Mouse (Mus musculus): ENCODE data around the gene Nedd9. TPM values are rescaled to one million over a fixed set of nuclear protein-coding genes. Genes with fewer than 3 reads are reported as not detected.

Nedd9 gene
- total and polyA plus RNA-seq, 3 experiments, result 41.3 to 48.7 (median 42.5) TPM

- TF ChIP-seq EP300 (IDR thresholded peaks at IDR 0.05; ENCODE audit: low read length) (peak; percentile 83), ETS1 (conservative IDR thresholded peaks at IDR 0.05; ENCODE audit: low read depth, low read length) (0 out of 2 replicates have a peak, but pooled peaks have one; percentile 43), CHD2 (IDR thresholded peaks at IDR 0.05; ENCODE audit: low read length) (no peak; the same call in 1 of the 2 replicates), PAX5 (IDR thresholded peaks at IDR 0.05; ENCODE audit: low read length) (no peak), GABPA (IDR thresholded peaks at IDR 0.05; ENCODE audit: insufficient replicate concordance, low read depth, low read length) (no peak), MAFK (IDR thresholded peaks at IDR 0.05; ENCODE audit: insufficient replicate concordance, low read length) (0 out of 2 replicates have a peak, but pooled peaks have one; percentile 9), CTCF (conservative IDR thresholded peaks at IDR 0.05 in 1 of 2, IDR thresholded peaks at IDR 0.05 in 1 of 2; ENCODE audit: low read depth in 2 of 2, low read length in 2 of 2) (no peak)
These were observed 111.1 kb downstream of the Nedd9 start (continued) for GRCm38 (mm10) chr13:41376111-41376510.

GRCm38 (mm10) chr13:41375696-41376095 is 111.5 kb downstream of the Nedd9 start:
- Histone ChIP-seq H3K4me1 (ENCODE audit: control insufficient read depth in 1 of 2, insufficient read depth in 2 of 2) (peaks cover 30 to 93% of the 10 kb centered on the region in 2 experiments), H3K4me2 (ENCODE audit: insufficient read depth, low read depth, poor library complexity, severe bottlenecking) (0 out of 2 replicates have a peak overlapping the region, but pooled peaks have one; percentile 22), H3K27me3 (replicated peaks) (no peaks in the 10 kb centered on the region), H3K9me3 (replicated peaks; ENCODE audit: low read length) (no peaks in the 10 kb centered on the region), H3K36me3 (replicated peaks in 1 of 2; ENCODE audit: control insufficient read depth in 1 of 2, insufficient read depth in 1 of 2, low read length in 1 of 2) (peaks cover 3 to 59% of the 10 kb centered on the region in 2 experiments), H3K4me3 (replicated peaks in 1 of 3; ENCODE audit: low read depth in 2 of 3, low read length in 2 of 3, poor library complexity in 1 of 3) (no peak overlapping the region), H3K9ac (ENCODE audit: insufficient read depth, low read depth) (0 out of 2 replicates have a peak overlapping the region, but pooled peaks have one; percentile 29), H3K27ac (ENCODE audit: insufficient read depth, low read depth) (no peak overlapping the region; the same call in 1 of the 2 replicates), H3K79me2 (replicated peaks; ENCODE audit: control insufficient read depth, extremely low read depth, insufficient read depth, poor library complexity, severe bottlenecking) (peaks cover 3% of the 10 kb centered on the region; the same call in 1 of the 2 replicates)
- no peak for TF ChIP-seq GABPA (IDR thresholded peaks at IDR 0.05; ENCODE audit: insufficient replicate concordance, low read depth, low read length)
- no peak for TF ChIP-seq MYC (IDR thresholded peaks at IDR 0.05; ENCODE audit: low read depth, low read length)
- in situ Hi-C loops (cut with MboI; ENCODE audit: low pct_ligation_motif_present, low pct_unique_long_range_greater_than_20kb, low sequenced_read_pairs) (no loop called here), dilution Hi-C loops (cut with MboI; ENCODE audit: extremely low pct_ligation_motif_present, extremely low pct_unique_long_range_greater_than_20kb, low sequenced_read_pairs) (no loop called here)
- DNase-seq (ENCODE audit: extremely low read depth), result no peak

DNA sequence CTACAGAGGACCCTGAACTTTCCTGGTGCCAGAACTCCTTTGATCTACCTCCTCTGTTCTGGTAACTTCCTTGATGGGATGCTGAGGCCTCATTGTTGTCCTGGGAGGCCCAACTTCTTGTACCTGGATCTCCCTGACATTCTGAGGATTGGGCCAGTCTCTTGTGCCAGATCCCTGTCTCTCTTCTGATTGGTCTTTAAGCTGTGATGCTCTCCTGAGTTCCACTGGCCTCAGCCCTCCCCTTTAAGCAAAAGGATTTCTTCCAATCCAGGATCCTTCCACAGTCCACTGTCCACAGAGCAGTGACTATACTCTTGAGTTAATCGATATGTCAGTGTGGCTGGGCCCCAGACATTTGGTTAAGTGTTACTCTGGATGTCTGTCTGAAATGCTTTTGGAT is 112.3 kb downstream of the Nedd9 start:
- DNase-seq (ENCODE audit: extremely low read depth), result no peak
- Histone ChIP-seq H3K27ac (ENCODE audit: insufficient read depth, low read depth) (no peak overlapping the region), H3K36me3 (replicated peaks in 1 of 2; ENCODE audit: control insufficient read depth in 1 of 2, insufficient read depth in 1 of 2, low read length in 1 of 2) (peaks cover 3 to 61% of the 10 kb centered on the region in 2 experiments), H3K9me3 (replicated peaks; ENCODE audit: low read length) (no peaks in the 10 kb centered on the region), H3K4me3 (replicated peaks in 1 of 3; ENCODE audit: low read depth in 2 of 3, low read length in 2 of 3, poor library complexity in 1 of 3) (no peak overlapping the region), H3K27me3 (replicated peaks) (no peaks in the 10 kb centered on the region), H3K79me2 (replicated peaks; ENCODE audit: control insufficient read depth, extremely low read depth, insufficient read depth, poor library complexity, severe bottlenecking) (peaks cover 3% of the 10 kb centered on the region; the same call in 1 of the 2 replicates), H3K4me1 (ENCODE audit: control insufficient read depth in 1 of 2, insufficient read depth in 2 of 2) (peaks cover 30 to 92% of the 10 kb centered on the region in 2 experiments), H3K9ac (ENCODE audit: insufficient read depth, low read depth) (no peak overlapping the region), H3K4me2 (ENCODE audit: insufficient read depth, low read depth, poor library complexity, severe bottlenecking) (no peak overlapping the region)
- dilution Hi-C loops (cut with MboI; ENCODE audit: extremely low pct_ligation_motif_present, extremely low pct_unique_long_range_greater_than_20kb, low sequenced_read_pairs), result no loop called here
- in situ Hi-C loops (cut with MboI; ENCODE audit: low pct_ligation_motif_present, low pct_unique_long_range_greater_than_20kb, low sequenced_read_pairs), result no loop called here
- TF ChIP-seq NELFE (IDR thresholded peaks at IDR 0.05; ENCODE audit: low read depth, low read length) (no peak), ELF1 (IDR thresholded peaks at IDR 0.05; ENCODE audit: low read depth, low read length) (no peak), HCFC1 (IDR thresholded peaks at IDR 0.05; ENCODE audit: low read depth, low read length) (no peak), ZMIZ1 (IDR thresholded peaks at IDR 0.05; ENCODE audit: low read depth, low read length) (no peak), UBTF (IDR thresholded peaks at IDR 0.05; ENCODE audit: low read depth, low read length) (no peak), IRF4 (IDR thresholded peaks at IDR 0.05; ENCODE audit: low read depth, low read length) (no peak)
